Mouse (Mus musculus): ENCODE results near the gene Myo9b. TPM values are rescaled to one million over a fixed set of nuclear protein-coding genes. Genes with fewer than 3 reads are reported as not detected.

The Myo9b gene
- polyA plus RNA-seq, 1 experiment from 2014 or later, result 28.8 TPM

DNA sequence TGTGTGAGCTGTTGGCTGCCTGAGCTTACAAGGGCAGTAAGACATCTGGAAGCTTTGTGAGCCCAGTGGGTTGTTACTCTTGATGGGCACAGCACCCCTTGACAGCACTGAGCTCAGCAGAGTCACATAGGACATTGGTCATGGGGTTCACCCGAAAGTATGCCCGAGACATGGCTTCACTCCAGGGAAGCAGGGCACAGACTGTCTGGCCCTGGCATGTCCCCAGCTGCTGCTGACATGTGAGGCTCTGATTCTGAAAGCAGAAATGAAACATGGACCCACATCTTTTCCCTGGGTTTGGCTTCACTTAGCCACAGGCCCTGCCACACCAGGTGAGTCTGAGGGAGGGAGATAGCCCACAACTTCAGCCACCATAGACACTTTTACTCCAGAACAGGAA lies 24.3 kb downstream of the Myo9b start:
- Histone ChIP-seq H3K4me2 (no peak overlapping the region), H3K36me3 (peaks cover 58% of the 10 kb centered on the region), H3K27ac (no peak overlapping the region), H3K9ac (replicated peaks) (no peak overlapping the region), H3K9me3 (no peaks in the 10 kb centered on the region), H3K27me3 (no peaks in the 10 kb centered on the region), H3K4me3 (replicated peaks) (no peak overlapping the region), H3K4me1 (replicated peaks) (no peaks in the 10 kb centered on the region)
- ATAC-seq (ENCODE audit: insufficient number of reproducible peaks, insufficient read depth, low FRiP score, low TSS enrichment, low read depth), result no peak
- 91% methylated on average over 2 of the region's 2 CpGs for WGBS

- ATAC-seq (ENCODE audit: insufficient number of reproducible peaks, insufficient read depth, low FRiP score, low TSS enrichment, low read depth), result no peak
- WGBS, result 89% methylated on average over 1 of the region's 1 CpGs
- Histone ChIP-seq H3K27ac (no peak overlapping the region), H3K36me3 (peaks cover 60% of the 10 kb centered on the region), H3K9ac (replicated peaks) (no peak overlapping the region), H3K9me3 (peaks cover 5% of the 10 kb centered on the region; the same call in 1 of the 2 replicates), H3K4me2 (no peak overlapping the region), H3K4me1 (replicated peaks) (no peaks in the 10 kb centered on the region), H3K27me3 (no peaks in the 10 kb centered on the region), H3K4me3 (replicated peaks) (no peak overlapping the region)
Measured at GRCm38 (mm10) chr8:71297439-71297838, 24.9 kb downstream of the Myo9b start.

DNA sequence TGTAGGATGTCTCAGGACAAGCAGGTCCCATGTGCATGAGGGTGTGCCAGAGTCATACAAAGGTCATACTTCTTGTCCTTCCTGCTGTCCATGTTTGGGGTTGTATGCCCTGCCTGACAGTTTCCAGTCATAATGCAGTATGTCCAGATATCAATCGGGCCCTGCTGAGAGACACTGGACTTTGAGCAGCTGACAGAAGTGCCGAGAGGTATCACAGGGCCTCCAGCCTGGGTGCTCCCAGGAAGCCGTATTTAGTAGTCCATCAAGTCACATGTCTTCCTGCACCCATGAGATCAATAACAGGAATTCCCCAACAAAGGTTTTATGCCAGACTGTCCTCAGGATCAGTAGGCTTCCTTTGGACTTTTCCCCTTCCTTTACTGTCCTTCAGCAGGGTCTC lies 27.2 kb downstream of the Myo9b start:
- Histone ChIP-seq H3K4me2 (no peak overlapping the region), H3K4me1 (replicated peaks) (no peaks in the 10 kb centered on the region), H3K27ac (no peak overlapping the region), H3K27me3 (no peaks in the 10 kb centered on the region), H3K4me3 (replicated peaks) (no peak overlapping the region), H3K9ac (replicated peaks) (no peak overlapping the region), H3K36me3 (peaks cover 59% of the 10 kb centered on the region), H3K9me3 (peaks cover 5% of the 10 kb centered on the region; the same call in 1 of the 2 replicates)
- no peak for ATAC-seq (ENCODE audit: insufficient number of reproducible peaks, insufficient read depth, low FRiP score, low TSS enrichment, low read depth)
- 96% methylated on average over 3 of the region's 3 CpGs for WGBS

DNA sequence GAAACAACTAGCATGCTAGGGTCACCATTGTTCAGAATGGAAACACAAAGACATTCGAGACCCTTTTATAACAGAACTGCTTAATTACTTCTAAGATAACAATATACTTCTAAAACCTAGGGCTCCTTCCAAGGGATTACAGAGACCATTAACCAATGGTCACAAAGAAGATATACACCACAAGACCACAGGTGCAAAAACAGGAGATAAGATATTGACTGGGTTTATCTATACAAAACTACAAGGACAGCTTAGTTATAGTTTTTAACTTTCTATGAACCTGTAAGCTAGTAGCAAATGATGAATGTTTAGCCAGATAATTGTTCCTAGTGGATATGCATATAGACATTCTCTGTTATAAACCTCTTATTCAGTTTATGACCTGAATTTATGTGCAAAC lies 30.3 kb downstream of the Myo9b start:
- Histone ChIP-seq H3K27ac (no peak overlapping the region), H3K9me3 (peaks cover 5% of the 10 kb centered on the region; the same call in 1 of the 2 replicates), H3K4me2 (no peak overlapping the region), H3K27me3 (no peaks in the 10 kb centered on the region), H3K9ac (replicated peaks) (no peak overlapping the region), H3K4me1 (replicated peaks) (no peaks in the 10 kb centered on the region), H3K36me3 (peaks cover 33% of the 10 kb centered on the region), H3K4me3 (replicated peaks) (no peak overlapping the region)
- WGBS, result 94% methylated on average over 1 of the region's 1 CpGs
- no peak for ATAC-seq (ENCODE audit: insufficient number of reproducible peaks, insufficient read depth, low FRiP score, low TSS enrichment, low read depth)

- H3K36me3 ChIP-seq, result peaks cover 26% of the 10 kb centered on the region
- ATAC-seq (ENCODE audit: insufficient number of reproducible peaks, insufficient read depth, low FRiP score, low TSS enrichment, low read depth), result no peak
- 87% methylated on average over 1 of the region's 1 CpGs for WGBS
- H3K27me3 ChIP-seq, result no peaks in the 10 kb centered on the region
- no peak overlapping the region for H3K4me3 ChIP-seq (replicated peaks)
- peaks cover 5% of the 10 kb centered on the region; the same call in 1 of the 2 replicates for H3K9me3 ChIP-seq
- no peak overlapping the region for H3K27ac ChIP-seq
- H3K4me1 ChIP-seq (replicated peaks), result no peaks in the 10 kb centered on the region
- no peak overlapping the region for H3K9ac ChIP-seq (replicated peaks)
- H3K4me2 ChIP-seq, result no peak overlapping the region
Measured at GRCm38 (mm10) chr8:71303632-71304031, 31.1 kb downstream of the Myo9b start.

GRCm38 (mm10) chr8:71305988-71306387 lies 33.5 kb downstream of the Myo9b start:
- WGBS, result 75% methylated on average over 1 of the region's 1 CpGs

DNA sequence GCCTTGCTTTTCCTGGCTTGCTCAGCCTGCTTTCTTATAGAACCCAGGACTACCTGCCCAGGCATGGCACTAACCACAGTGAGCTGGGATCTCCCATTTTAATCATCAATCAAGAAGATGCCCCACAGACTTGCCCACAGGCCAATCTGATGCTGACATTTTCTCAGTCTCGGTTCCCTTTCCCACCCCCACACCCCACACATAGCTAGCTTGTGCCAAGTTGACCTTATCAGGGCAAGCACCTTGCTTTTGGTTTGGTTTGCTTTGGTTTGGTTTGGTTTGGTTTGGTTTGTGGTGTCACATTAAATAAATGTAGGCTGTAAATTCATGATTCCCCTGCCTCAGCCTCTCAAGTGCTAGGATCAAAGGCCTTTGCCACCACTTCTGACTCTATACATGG lies 34.9 kb downstream of the Myo9b start:
- WGBS, result 93% methylated on average over 1 of the region's 1 CpGs
- H3K4me3 ChIP-seq (replicated peaks), result no peak overlapping the region
- H3K27ac ChIP-seq, result no peak overlapping the region

More at GRCm38 (mm10) chr8:71305988-71306387, 33.5 kb downstream of the Myo9b start:
- no peak for ATAC-seq (ENCODE audit: insufficient number of reproducible peaks, insufficient read depth, low FRiP score, low TSS enrichment, low read depth)
- Histone ChIP-seq H3K9me3 (peaks cover 5% of the 10 kb centered on the region; the same call in 1 of the 2 replicates), H3K9ac (replicated peaks) (no peak overlapping the region), H3K27ac (no peak overlapping the region), H3K4me3 (replicated peaks) (no peak overlapping the region), H3K4me2 (no peak overlapping the region), H3K27me3 (no peaks in the 10 kb centered on the region), H3K36me3 (peaks cover 22% of the 10 kb centered on the region), H3K4me1 (replicated peaks) (no peaks in the 10 kb centered on the region)

DNA sequence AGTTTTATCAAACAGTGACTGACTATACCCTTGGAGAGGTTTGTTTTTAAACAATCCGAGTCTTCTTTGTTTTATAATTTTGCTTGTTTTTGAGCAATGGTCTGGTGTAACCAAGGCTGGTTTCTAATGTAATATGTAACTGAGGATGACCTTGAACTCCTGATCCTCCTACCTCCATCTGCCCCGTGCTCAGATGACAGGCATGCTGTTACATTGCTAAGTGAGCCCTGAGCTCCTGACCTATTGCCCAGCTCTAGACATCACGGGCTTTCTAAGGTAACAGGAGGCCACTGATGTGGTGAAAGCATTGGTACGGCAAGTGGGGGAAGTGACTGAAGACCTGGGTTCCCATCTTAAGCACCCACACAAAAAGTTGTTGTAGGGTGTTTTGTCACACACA lies 35.4 kb downstream of the Myo9b start:
- no peak overlapping the region for H3K9ac ChIP-seq (replicated peaks)
- peaks cover 10% of the 10 kb centered on the region; the same call in 1 of the 2 replicates for H3K36me3 ChIP-seq
- no peaks in the 10 kb centered on the region for H3K27me3 ChIP-seq
- no peak for ATAC-seq (ENCODE audit: insufficient number of reproducible peaks, insufficient read depth, low FRiP score, low TSS enrichment, low read depth)
- no peak overlapping the region for H3K4me2 ChIP-seq
- no peak overlapping the region for H3K4me3 ChIP-seq (replicated peaks)
- H3K4me1 ChIP-seq (replicated peaks), result no peaks in the 10 kb centered on the region; the same call in 1 of the 2 replicates
- no peaks in the 10 kb centered on the region for H3K9me3 ChIP-seq
- no peak overlapping the region for H3K27ac ChIP-seq
- WGBS, result 93% methylated on average over 4 of the region's 4 CpGs

More for the DNA sequence above, 34.9 kb downstream of the Myo9b start:
- no peak for ATAC-seq (ENCODE audit: insufficient number of reproducible peaks, insufficient read depth, low FRiP score, low TSS enrichment, low read depth)
- H3K27me3 ChIP-seq, result no peaks in the 10 kb centered on the region
- no peak overlapping the region for H3K9ac ChIP-seq (replicated peaks)
- H3K4me1 ChIP-seq (replicated peaks), result no peaks in the 10 kb centered on the region; the same call in 1 of the 2 replicates
- H3K9me3 ChIP-seq, result peaks cover 1% of the 10 kb centered on the region; the same call in 1 of the 2 replicates
- peaks cover 15% of the 10 kb centered on the region for H3K36me3 ChIP-seq
- H3K4me2 ChIP-seq, result no peak overlapping the region

DNA sequence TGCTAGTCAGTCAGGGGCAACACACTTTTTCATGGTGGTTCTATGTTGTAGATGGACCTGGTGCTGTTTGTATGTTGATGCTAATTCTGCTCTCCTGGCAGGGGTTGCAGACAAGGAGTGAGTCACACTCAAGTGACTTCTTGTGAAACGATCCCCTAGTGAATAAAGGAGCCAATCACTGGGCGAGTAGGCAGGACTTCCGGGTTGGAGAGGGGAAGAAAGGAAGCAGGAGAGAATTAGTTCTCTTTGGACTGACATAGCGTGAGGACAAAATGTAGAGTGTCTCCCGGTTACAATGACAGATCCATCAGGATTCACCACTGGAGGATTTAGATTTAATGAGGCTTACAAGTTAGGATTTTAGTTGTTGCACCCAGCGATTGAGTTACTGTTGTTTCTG lies 37.9 kb downstream of the Myo9b start:
- H3K27ac ChIP-seq, result no peak overlapping the region

GRCm38 (mm10) chr8:71312700-71313099 lies 40.2 kb downstream of the Myo9b start:
- Histone ChIP-seq H3K4me2 (no peak overlapping the region), H3K9ac (replicated peaks) (no peak overlapping the region), H3K9me3 (no peaks in the 10 kb centered on the region), H3K36me3 (peaks cover 16% of the 10 kb centered on the region; the same call in 1 of the 2 replicates), H3K4me1 (replicated peaks) (no peaks in the 10 kb centered on the region; the same call in 1 of the 2 replicates), H3K4me3 (replicated peaks) (no peak overlapping the region), H3K27ac (peak overlapping the region; percentile 12; the same call in 1 of the 2 replicates), H3K27me3 (no peaks in the 10 kb centered on the region)
- ATAC-seq (ENCODE audit: insufficient number of reproducible peaks, insufficient read depth, low FRiP score, low TSS enrichment, low read depth), result no peak
- 65% methylated on average over 1 of the region's 1 CpGs for WGBS

More for the DNA sequence above, 37.9 kb downstream of the Myo9b start:
- Histone ChIP-seq H3K4me3 (replicated peaks) (no peak overlapping the region), H3K36me3 (peaks cover 6% of the 10 kb centered on the region; the same call in 1 of the 2 replicates), H3K4me2 (no peak overlapping the region), H3K4me1 (replicated peaks) (no peaks in the 10 kb centered on the region; the same call in 1 of the 2 replicates), H3K9ac (replicated peaks) (no peak overlapping the region), H3K27me3 (no peaks in the 10 kb centered on the region), H3K9me3 (no peaks in the 10 kb centered on the region)
- 79% methylated on average over 6 of the region's 6 CpGs for WGBS
- no peak for ATAC-seq (ENCODE audit: insufficient number of reproducible peaks, insufficient read depth, low FRiP score, low TSS enrichment, low read depth)

DNA sequence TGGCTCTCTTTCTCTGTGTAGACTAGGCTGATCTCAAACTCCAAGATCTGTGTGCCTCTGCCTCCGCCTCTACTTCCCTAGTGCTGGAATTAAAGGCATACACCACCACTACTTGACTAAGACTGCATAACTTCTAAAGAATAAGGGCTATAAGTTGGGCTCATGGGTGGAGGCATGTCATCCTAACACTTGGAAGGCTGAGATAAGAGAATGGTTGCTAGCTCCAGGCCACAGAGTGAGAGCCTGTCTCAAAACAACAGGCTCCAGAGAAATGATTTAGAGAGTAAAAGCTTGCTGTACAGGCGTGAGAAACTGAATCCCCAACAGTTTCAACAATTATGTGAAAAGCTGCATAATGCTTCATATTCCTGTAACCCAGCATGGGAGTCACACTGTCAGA lies 41.4 kb downstream of the Myo9b start:
- H3K27ac ChIP-seq, result no peak overlapping the region
- ATAC-seq (ENCODE audit: insufficient number of reproducible peaks, insufficient read depth, low FRiP score, low TSS enrichment, low read depth), result no peak
- WGBS, result 79% methylated on average over 2 of the region's 2 CpGs

GRCm38 (mm10) chr8:71315972-71316371 lies 43.5 kb downstream of the Myo9b start:
- H3K9ac ChIP-seq (replicated peaks), result no peak overlapping the region
- H3K4me3 ChIP-seq (replicated peaks), result no peak overlapping the region
- WGBS, result 98% methylated on average over 5 of the region's 5 CpGs
- no peaks in the 10 kb centered on the region for H3K27me3 ChIP-seq
- no peak for ATAC-seq (ENCODE audit: insufficient number of reproducible peaks, insufficient read depth, low FRiP score, low TSS enrichment, low read depth)
- H3K36me3 ChIP-seq, result peaks cover 27% of the 10 kb centered on the region; the same call in 1 of the 2 replicates
- no peak overlapping the region for H3K4me2 ChIP-seq
- no peaks in the 10 kb centered on the region for H3K9me3 ChIP-seq
- H3K4me1 ChIP-seq (replicated peaks), result no peaks in the 10 kb centered on the region; the same call in 1 of the 2 replicates
- H3K27ac ChIP-seq, result no peak overlapping the region

More for the DNA sequence above, 41.4 kb downstream of the Myo9b start:
- Histone ChIP-seq H3K4me1 (replicated peaks) (no peaks in the 10 kb centered on the region; the same call in 1 of the 2 replicates), H3K9me3 (no peaks in the 10 kb centered on the region), H3K4me3 (replicated peaks) (no peak overlapping the region), H3K4me2 (no peak overlapping the region), H3K27me3 (no peaks in the 10 kb centered on the region), H3K36me3 (peaks cover 20% of the 10 kb centered on the region; the same call in 1 of the 2 replicates), H3K9ac (replicated peaks) (no peak overlapping the region)
